Mouse (Mus musculus) heart, adult 11 months (tissue): ENCODE data around the gene Tshz2.
A peak's percentile ranks its signal among the peaks of the same experiment; 100 is the strongest.

ENCODE experiments used
- DNase-seq: peaks from one replicate; pipeline ENCODE4 v3.0.0; 2022

Tshz2 gene

GRCm38 (mm10) chr2:169702725-169703486 lies 70.1 kb downstream of the Tshz2 start:
- no peak for DNase-seq

- no peak for DNase-seq
These were observed 89.0 kb downstream of the Tshz2 start for GRCm38 (mm10) chr2:169721793-169722326.

GRCm38 (mm10) chr2:169722341-169722740 lies 89.5 kb downstream of the Tshz2 start:
- no peak for DNase-seq

- DNase-seq = peak; percentile 96
These were observed 91.0 kb downstream of the Tshz2 start for GRCm38 (mm10) chr2:169723645-169724462.

GRCm38 (mm10) chr2:169728651-169729280 lies 96.0 kb downstream of the Tshz2 start:
- DNase-seq = peak; percentile 97

- DNase-seq = peak; percentile 97
These were observed 97.8 kb downstream of the Tshz2 start for GRCm38 (mm10) chr2:169730551-169730996.

GRCm38 (mm10) chr2:169734053-169734452 lies 101.2 kb downstream of the Tshz2 start:
- DNase-seq = peak; percentile 93

- no peak for DNase-seq
These were observed 102.9 kb downstream of the Tshz2 start for GRCm38 (mm10) chr2:169735475-169736406.

- DNase-seq = no peak
These were observed 108.2 kb downstream of the Tshz2 start for GRCm38 (mm10) chr2:169740996-169741395.

- DNase-seq = no peak
These were observed 110.0 kb downstream of the Tshz2 start for GRCm38 (mm10) chr2:169742791-169743190.

- no peak for DNase-seq
These were observed 110.5 kb downstream of the Tshz2 start for GRCm38 (mm10) chr2:169743294-169743693.

GRCm38 (mm10) chr2:169743910-169744309 lies 111.1 kb downstream of the Tshz2 start:
- DNase-seq = no peak

GRCm38 (mm10) chr2:169747114-169747642 lies 114.4 kb downstream of the Tshz2 start:
- DNase-seq = no peak

- DNase-seq = no peak
These were observed 116.6 kb downstream of the Tshz2 start for GRCm38 (mm10) chr2:169749331-169749945.

GRCm38 (mm10) chr2:169750574-169751491 lies 118.0 kb downstream of the Tshz2 start:
- DNase-seq = peak; percentile 98

GRCm38 (mm10) chr2:169752126-169752525 lies 119.3 kb downstream of the Tshz2 start:
- peak; percentile 93 for DNase-seq

GRCm38 (mm10) chr2:169753432-169753831 lies 120.6 kb downstream of the Tshz2 start:
- no peak for DNase-seq

GRCm38 (mm10) chr2:169755091-169755490 lies 122.3 kb downstream of the Tshz2 start:
- DNase-seq = no peak

- no peak for DNase-seq
These were observed 125.3 kb downstream of the Tshz2 start for GRCm38 (mm10) chr2:169758120-169758519.

GRCm38 (mm10) chr2:169760117-169760516 lies 127.3 kb downstream of the Tshz2 start:
- no peak for DNase-seq
